Mouse (Mus musculus) A20 (cell line): ENCODE results near the gene Aldh8a1.

Source experiments
- DNase-seq: peaks from one replicate; pipeline ENCODE4 v3.0.0-alpha.2; 2011; ENCODE audit warnings: low read depth, low spot score

The Aldh8a1 gene

DNA sequence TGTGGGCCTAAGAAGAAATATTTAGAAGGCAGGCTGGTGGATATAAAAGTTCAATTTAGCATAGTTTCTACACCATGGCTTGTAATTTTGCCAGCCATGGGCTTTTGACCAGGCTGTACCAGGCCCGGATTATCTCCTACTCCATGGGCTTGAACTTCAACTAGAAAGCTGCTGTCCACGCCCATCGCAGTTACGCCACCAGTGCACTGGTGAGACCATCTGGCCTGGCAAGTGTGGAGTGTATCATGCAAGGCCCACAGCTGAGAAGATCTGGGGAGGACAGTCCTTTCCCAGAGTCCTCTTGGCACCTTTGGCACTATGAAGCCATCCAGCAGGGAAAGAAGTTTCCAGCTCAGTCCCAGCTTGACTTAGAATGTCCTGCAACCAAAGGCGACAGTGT lies 39.1 kb downstream of the Aldh8a1 start:
- DNase-seq: no peak

GRCm38 (mm10) chr10:21419188-21419587 lies 42.1 kb downstream of the Aldh8a1 start:
- DNase-seq: no peak

GRCm38 (mm10) chr10:21420457-21421424 lies 43.6 kb downstream of the Aldh8a1 start:
- peak; percentile 49 for DNase-seq

- no peak for DNase-seq
These were observed 49.4 kb downstream of the Aldh8a1 start for GRCm38 (mm10) chr10:21426515-21426914.

DNA sequence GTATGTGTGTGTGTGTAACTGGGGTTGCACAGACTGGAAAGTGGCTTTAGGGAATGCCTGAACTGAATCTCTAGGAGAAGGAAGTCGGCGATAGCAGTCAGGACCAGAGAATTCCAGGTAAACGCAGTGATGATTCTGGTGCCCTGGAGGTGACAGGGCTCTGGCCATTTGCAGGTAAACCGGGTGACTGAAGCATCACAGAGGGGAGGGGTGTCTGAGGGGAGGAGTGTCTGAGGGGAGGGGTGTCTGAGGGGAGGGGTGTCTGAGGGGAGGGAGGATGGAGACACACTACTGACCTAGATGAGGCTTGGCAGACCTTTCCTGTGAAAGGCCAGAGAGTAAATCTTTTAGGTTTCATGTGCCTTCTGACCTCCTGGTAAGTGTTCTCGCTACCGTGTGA lies 50.9 kb downstream of the Aldh8a1 start:
- DNase-seq: no peak

DNA sequence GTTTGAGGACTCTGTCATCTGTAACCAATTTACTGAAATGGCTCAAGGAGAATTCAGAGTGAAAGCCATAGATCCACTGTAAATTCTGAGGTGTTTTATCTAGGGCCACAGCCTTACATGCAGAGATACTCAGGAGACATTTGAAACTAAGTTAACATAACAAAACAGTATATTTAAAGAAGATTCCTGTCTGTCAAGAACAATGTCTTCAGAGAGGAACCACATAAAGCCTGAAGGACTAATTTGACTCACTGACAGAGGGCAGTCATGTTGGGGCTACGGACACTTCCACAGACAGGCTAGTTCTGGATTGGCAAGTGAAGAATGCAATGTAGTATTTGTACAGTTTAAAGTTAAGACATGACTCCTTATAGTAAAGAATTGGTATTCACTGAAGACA lies 62.2 kb downstream of the Aldh8a1 start:
- DNase-seq: no peak

GRCm38 (mm10) chr10:21441020-21441419 lies 63.9 kb downstream of the Aldh8a1 start:
- no peak for DNase-seq

- no peak for DNase-seq
These were observed 64.6 kb downstream of the Aldh8a1 start for GRCm38 (mm10) chr10:21441690-21442089.

- DNase-seq: no peak
These were observed 66.7 kb downstream of the Aldh8a1 start for GRCm38 (mm10) chr10:21443646-21444324.

GRCm38 (mm10) chr10:21444410-21444809 lies 67.3 kb downstream of the Aldh8a1 start:
- no peak for DNase-seq
